Mouse (Mus musculus) lung, postnatal 25 days (tissue): ENCODE data around the gene Pccb.
A peak's percentile ranks its signal among the peaks of the same experiment; 100 is the strongest.

ENCODE experiments used
- DNase-seq: peaks from one replicate; pipeline ENCODE4 v3.0.0; 2022; ENCODE audit warnings: low spot score

The Pccb gene

GRCm38 (mm10) chr9:101034448-101035098 is at the start of gene Pccb:
Gene Pccb (minus strand): TSS chr9:101034898.
- DNase-seq: peak; percentile 97

GRCm38 (mm10) chr9:101083728-101084127 is 49.0 kb upstream of the Pccb start:
- no peak for DNase-seq

GRCm38 (mm10) chr9:101080046-101080685 is 45.5 kb upstream of the Pccb start:
- DNase-seq: peak; percentile 32

- DNase-seq: no peak
Measured at GRCm38 (mm10) chr9:101078579-101078978, 43.9 kb upstream of the Pccb start.

- DNase-seq: no peak
Measured at GRCm38 (mm10) chr9:101077486-101077885, 42.8 kb upstream of the Pccb start.

GRCm38 (mm10) chr9:101076095-101076875 is 41.6 kb upstream of the Pccb start:
- peak; percentile 57 for DNase-seq

GRCm38 (mm10) chr9:101075694-101076093 is 41.0 kb upstream of the Pccb start:
- DNase-seq: no peak

- peak; percentile 25 for DNase-seq
Measured at GRCm38 (mm10) chr9:101075091-101075581, 40.4 kb upstream of the Pccb start.

GRCm38 (mm10) chr9:101074332-101075021 is 39.8 kb upstream of the Pccb start:
- DNase-seq: peak; percentile 90

GRCm38 (mm10) chr9:101073987-101074331 is 39.3 kb upstream of the Pccb start, which contains the start of gene Msl2:
Gene Msl2 (plus strand): TSS chr9:101074101.
- no peak for DNase-seq

- peak; percentile 99 for DNase-seq
Measured at GRCm38 (mm10) chr9:101073041-101073986, 38.6 kb upstream of the Pccb start.

GRCm38 (mm10) chr9:101072506-101072905 is 37.8 kb upstream of the Pccb start:
- DNase-seq: no peak

- DNase-seq: no peak
Measured at GRCm38 (mm10) chr9:101069781-101070180, 35.1 kb upstream of the Pccb start.

- no peak for DNase-seq
Measured at GRCm38 (mm10) chr9:101065076-101065602, 30.4 kb upstream of the Pccb start.

GRCm38 (mm10) chr9:101062253-101062780 is 27.6 kb upstream of the Pccb start:
- no peak for DNase-seq

GRCm38 (mm10) chr9:101061035-101061434 is 26.3 kb upstream of the Pccb start:
- DNase-seq: peak; percentile 12

GRCm38 (mm10) chr9:101057156-101057555 is 22.5 kb upstream of the Pccb start:
- no peak for DNase-seq

- DNase-seq: no peak
Measured at GRCm38 (mm10) chr9:101053279-101053678, 18.6 kb upstream of the Pccb start.

GRCm38 (mm10) chr9:101052691-101053090 is 18.0 kb upstream of the Pccb start:
- no peak for DNase-seq

GRCm38 (mm10) chr9:101052007-101052406 is 17.3 kb upstream of the Pccb start:
- DNase-seq: no peak
